Mouse (Mus musculus): ENCODE results near the gene Arhgap10. TPM values are rescaled to one million over a fixed set of nuclear protein-coding genes. Genes with fewer than 3 reads are reported as not detected.

The Arhgap10 gene
- polyA plus RNA-seq, 1 experiment, result 39.0 TPM

GRCm38 (mm10) chr8:77351177-77351860 lies 166.4 kb downstream of the Arhgap10 start:
- Histone ChIP-seq H3K4me1 (ENCODE audit: control insufficient read depth, insufficient read depth, low read length) (no peaks in the 10 kb centered on the region), H3K4me3 (ENCODE audit: insufficient read depth, low read length) (no peak overlapping the region), H3K27ac (ENCODE audit: insufficient read depth, low read depth, low read length) (no peak overlapping the region)
- no peak for TF ChIP-seq CTCF (IDR thresholded peaks at IDR 0.05; ENCODE audit: low read depth, low read length)
- no peak for TF ChIP-seq POLR2A (IDR thresholded peaks at IDR 0.05; ENCODE audit: borderline replicate concordance, low read depth, low read length)

GRCm38 (mm10) chr8:77350121-77350777 lies 167.5 kb downstream of the Arhgap10 start:
- TF ChIP-seq CTCF (IDR thresholded peaks at IDR 0.05; ENCODE audit: low read depth, low read length) (no peak), POLR2A (IDR thresholded peaks at IDR 0.05; ENCODE audit: borderline replicate concordance, low read depth, low read length) (no peak)
- Histone ChIP-seq H3K27ac (ENCODE audit: insufficient read depth, low read depth, low read length) (no peak overlapping the region), H3K4me3 (ENCODE audit: insufficient read depth, low read length) (no peak overlapping the region), H3K4me1 (ENCODE audit: control insufficient read depth, insufficient read depth, low read length) (no peaks in the 10 kb centered on the region)

GRCm38 (mm10) chr8:77343916-77344315 lies 173.8 kb downstream of the Arhgap10 start:
- peaks cover 4% of the 10 kb centered on the region for H3K4me1 ChIP-seq (ENCODE audit: control insufficient read depth, insufficient read depth, low read length)
- no peak overlapping the region for H3K4me3 ChIP-seq (ENCODE audit: insufficient read depth, low read length)
- H3K27ac ChIP-seq (ENCODE audit: insufficient read depth, low read depth, low read length), result no peak overlapping the region
- no peak for TF ChIP-seq POLR2A (IDR thresholded peaks at IDR 0.05; ENCODE audit: borderline replicate concordance, low read depth, low read length)
- no peak for TF ChIP-seq CTCF (IDR thresholded peaks at IDR 0.05; ENCODE audit: low read depth, low read length)

GRCm38 (mm10) chr8:77343335-77343734 lies 174.4 kb downstream of the Arhgap10 start:
- peaks cover 4% of the 10 kb centered on the region for H3K4me1 ChIP-seq (ENCODE audit: control insufficient read depth, insufficient read depth, low read length)
- TF ChIP-seq POLR2A (IDR thresholded peaks at IDR 0.05; ENCODE audit: borderline replicate concordance, low read depth, low read length) (no peak), CTCF (IDR thresholded peaks at IDR 0.05; ENCODE audit: low read depth, low read length) (no peak)
- no peak overlapping the region for H3K27ac ChIP-seq (ENCODE audit: insufficient read depth, low read depth, low read length)
- H3K4me3 ChIP-seq (ENCODE audit: insufficient read depth, low read length), result no peak overlapping the region

- H3K27ac ChIP-seq (ENCODE audit: insufficient read depth, low read depth, low read length), result no peak overlapping the region
- H3K4me1 ChIP-seq (ENCODE audit: control insufficient read depth, insufficient read depth, low read length), result peaks cover 4% of the 10 kb centered on the region
- TF ChIP-seq POLR2A (IDR thresholded peaks at IDR 0.05; ENCODE audit: borderline replicate concordance, low read depth, low read length), result no peak
- no peak for TF ChIP-seq CTCF (IDR thresholded peaks at IDR 0.05; ENCODE audit: low read depth, low read length)
- no peak overlapping the region for H3K4me3 ChIP-seq (ENCODE audit: insufficient read depth, low read length)
Observed at GRCm38 (mm10) chr8:77342144-77342543, 175.6 kb downstream of the Arhgap10 start.

- Histone ChIP-seq H3K27ac (ENCODE audit: insufficient read depth, low read depth, low read length) (no peak overlapping the region), H3K4me1 (ENCODE audit: control insufficient read depth, insufficient read depth, low read length) (peaks cover 4% of the 10 kb centered on the region), H3K4me3 (ENCODE audit: insufficient read depth, low read length) (no peak overlapping the region)
- TF ChIP-seq POLR2A (IDR thresholded peaks at IDR 0.05; ENCODE audit: borderline replicate concordance, low read depth, low read length), result no peak
- TF ChIP-seq CTCF (IDR thresholded peaks at IDR 0.05; ENCODE audit: low read depth, low read length), result no peak
Observed at GRCm38 (mm10) chr8:77341329-77341728, 176.4 kb downstream of the Arhgap10 start.

GRCm38 (mm10) chr8:77340046-77340747 lies 177.6 kb downstream of the Arhgap10 start:
- no peak for TF ChIP-seq POLR2A (IDR thresholded peaks at IDR 0.05; ENCODE audit: borderline replicate concordance, low read depth, low read length)
- TF ChIP-seq CTCF (IDR thresholded peaks at IDR 0.05; ENCODE audit: low read depth, low read length), result no peak
- H3K27ac ChIP-seq (ENCODE audit: insufficient read depth, low read depth, low read length), result no peak overlapping the region

GRCm38 (mm10) chr8:77337272-77337671 lies 180.5 kb downstream of the Arhgap10 start:
- TF ChIP-seq CTCF (IDR thresholded peaks at IDR 0.05; ENCODE audit: low read depth, low read length) (no peak), POLR2A (IDR thresholded peaks at IDR 0.05; ENCODE audit: borderline replicate concordance, low read depth, low read length) (no peak)
- H3K27ac ChIP-seq (ENCODE audit: insufficient read depth, low read depth, low read length), result no peak overlapping the region
- H3K4me1 ChIP-seq (ENCODE audit: control insufficient read depth, insufficient read depth, low read length), result peaks cover 4% of the 10 kb centered on the region
- no peak overlapping the region for H3K4me3 ChIP-seq (ENCODE audit: insufficient read depth, low read length)

More at GRCm38 (mm10) chr8:77340046-77340747, 177.6 kb downstream of the Arhgap10 start:
- H3K4me1 ChIP-seq (ENCODE audit: control insufficient read depth, insufficient read depth, low read length), result peaks cover 4% of the 10 kb centered on the region
- H3K4me3 ChIP-seq (ENCODE audit: insufficient read depth, low read length), result no peak overlapping the region

- H3K27ac ChIP-seq (ENCODE audit: insufficient read depth, low read depth, low read length), result no peak overlapping the region
- H3K4me3 ChIP-seq (ENCODE audit: insufficient read depth, low read length), result no peak overlapping the region
- TF ChIP-seq CTCF (IDR thresholded peaks at IDR 0.05; ENCODE audit: low read depth, low read length), result no peak
- TF ChIP-seq POLR2A (IDR thresholded peaks at IDR 0.05; ENCODE audit: borderline replicate concordance, low read depth, low read length), result no peak
- no peaks in the 10 kb centered on the region for H3K4me1 ChIP-seq (ENCODE audit: control insufficient read depth, insufficient read depth, low read length)
Observed at GRCm38 (mm10) chr8:77331180-77331579, 186.6 kb downstream of the Arhgap10 start.

GRCm38 (mm10) chr8:77330304-77330703 lies 187.4 kb downstream of the Arhgap10 start:
- no peak overlapping the region for H3K4me3 ChIP-seq (ENCODE audit: insufficient read depth, low read length)
- TF ChIP-seq CTCF (IDR thresholded peaks at IDR 0.05; ENCODE audit: low read depth, low read length), result no peak
- no peaks in the 10 kb centered on the region for H3K4me1 ChIP-seq (ENCODE audit: control insufficient read depth, insufficient read depth, low read length)
- no peak overlapping the region for H3K27ac ChIP-seq (ENCODE audit: insufficient read depth, low read depth, low read length)
